Mouse (Mus musculus) ES-Bruce4 (cell line): ENCODE measurements around the gene Patj.

Experiments
- CTCF ChIP-seq: IDR thresholded peaks from one replicate; pipeline ENCODE4 v1.8.1; 2011; ENCODE audit warnings: low read depth, low read length
- POLR2A ChIP-seq: IDR thresholded peaks from one replicate; pipeline ENCODE4 v1.8.1; 2011; ENCODE audit warnings: low read length; ENCODE audit not compliant: insufficient read depth

GRCm38 (mm10) chr4:98461804-98462341, 66.3 kb downstream of the Patj start:
- TF ChIP-seq CTCF = no peak
- no peak for TF ChIP-seq POLR2A
